Mouse (Mus musculus) heart, embryonic 11.5 days (tissue): ENCODE data around the gene Ctsh. TPM values are rescaled to one million over a fixed set of nuclear protein-coding genes. Genes with fewer than 3 reads are reported as not detected.
"Not testable (repeated sequence)": the region's sequence is repeated elsewhere in the genome, so short reads cannot be mapped to it uniquely, and the experiment has no call there.

Source experiments
- ATAC-seq: fragments of 200-750 bp; cut with Nextera tagmentation; replicated peaks from 2 replicates; pipeline ENCODE4 v1.8.0; 2017; ENCODE audit warnings: moderate library complexity; ENCODE audit not compliant: insufficient number of reproducible peaks, low FRiP score, low TSS enrichment
- H3K27ac ChIP-seq: fragments of 300-500 bp; sonication (generic); 2 replicates; pipeline ENCODE4 v1.5.1; 2014; ENCODE audit warnings: mild to moderate bottlenecking, low read depth, low read length
- H3K27me3 ChIP-seq: fragments of 300-500 bp; sonication (generic); 2 replicates; pipeline ENCODE4 v1.6.1; 2014; ENCODE audit warnings: mild to moderate bottlenecking, low read length, mixed read lengths; ENCODE audit not compliant: control insufficient read depth, insufficient read depth
- H3K36me3 ChIP-seq: fragments of 300-500 bp; sonication (generic); 2 replicates; pipeline ENCODE4 v1.6.1; 2014; ENCODE audit warnings: mild to moderate bottlenecking, low read length, moderate library complexity, mixed read lengths; ENCODE audit not compliant: control insufficient read depth, insufficient read depth
- H3K4me1 ChIP-seq: fragments of 300-500 bp; sonication (generic); 2 replicates; pipeline ENCODE4 v1.6.1; 2014; ENCODE audit warnings: low read length; ENCODE audit not compliant: control insufficient read depth, insufficient read depth
- H3K4me2 ChIP-seq: fragments of 300-500 bp; sonication (generic); 2 replicates; pipeline ENCODE4 v1.6.1; 2014; ENCODE audit warnings: mild to moderate bottlenecking, moderate library complexity
- H3K4me3 ChIP-seq: fragments of 300-500 bp; sonication (generic); 2 replicates; pipeline ENCODE4 v1.5.1; 2014; ENCODE audit warnings: low read depth, low read length
- H3K9ac ChIP-seq: fragments of 300-500 bp; sonication (generic); 2 replicates; pipeline ENCODE4 v1.6.1; 2014; ENCODE audit warnings: mild to moderate bottlenecking, low read depth, low read length, moderate library complexity
- H3K9me3 ChIP-seq: fragments of 300-500 bp; sonication (generic); replicated peaks from 2 replicates; pipeline ENCODE4 v1.6.1; 2016; ENCODE audit warnings: low read length; ENCODE audit not compliant: control insufficient read depth
- WGBS: fragments of 180-500 bp; shearing (Covaris S2); extraction: QIAGEN DNeasy Blood & Tissue Kit; methylation state at CpG from one replicate; pipeline ENCODE4 v1.1.7; 2014; ENCODE audit not compliant: insufficient replicate concordance; 5-methylcytosine and 5-hydroxymethylcytosine counted together
- polyA plus RNA-seq: library from polyadenylated mRNA; unstranded; fragments of >200 nt; fragmentation: Nextera tagmentation; extraction: Ambion mirVana; gene quantifications from 2 replicates; pipeline ENCODE4 v1.2.1, GENCODE M21; 2014

The Ctsh gene
- polyA plus RNA-seq, 1 experiment from 2014 or later = 28.8 TPM

- Histone ChIP-seq H3K4me1 (no peaks in the 10 kb centered on the region), H3K4me3 (no peak overlapping the region), H3K9me3 (no peaks in the 10 kb centered on the region), H3K27me3 (no peaks in the 10 kb centered on the region), H3K36me3 (no peaks in the 10 kb centered on the region), H3K4me2 (no peak overlapping the region), H3K27ac (no peak overlapping the region), H3K9ac (no peak overlapping the region)
- no peak for ATAC-seq
- WGBS = 88% methylated on average over 6 of the region's 6 CpGs
Observed at GRCm38 (mm10) chr9:90027709-90028108, 26.2 kb upstream of the Ctsh start.

- H3K36me3 ChIP-seq = no peaks in the 10 kb centered on the region
- H3K4me1 ChIP-seq = no peaks in the 10 kb centered on the region
- no peaks in the 10 kb centered on the region for H3K27me3 ChIP-seq
- H3K27ac ChIP-seq = no peak overlapping the region
- no peak overlapping the region for H3K9ac ChIP-seq
- 63% methylated on average over 4 of the region's 4 CpGs for WGBS
- H3K4me3 ChIP-seq = no peak overlapping the region
- H3K4me2 ChIP-seq = no peak overlapping the region
- H3K9me3 ChIP-seq = no peaks in the 10 kb centered on the region
- ATAC-seq = no peak
Observed at GRCm38 (mm10) chr9:90033922-90034321, 20.0 kb upstream of the Ctsh start.

GRCm38 (mm10) chr9:90035168-90035567 lies 18.8 kb upstream of the Ctsh start:
- H3K4me2 ChIP-seq = no peak overlapping the region
- H3K4me3 ChIP-seq = no peak overlapping the region
- no peak for ATAC-seq
- no peaks in the 10 kb centered on the region for H3K4me1 ChIP-seq
- H3K36me3 ChIP-seq = no peaks in the 10 kb centered on the region
- no peaks in the 10 kb centered on the region for H3K9me3 ChIP-seq
- WGBS = 68% methylated on average over 2 of the region's 2 CpGs
- H3K27ac ChIP-seq = no peak overlapping the region
- H3K9ac ChIP-seq = no peak overlapping the region
- no peaks in the 10 kb centered on the region for H3K27me3 ChIP-seq

- H3K4me2 ChIP-seq = no peak overlapping the region
- 71% methylated on average over 3 of the region's 3 CpGs for WGBS
- no peaks in the 10 kb centered on the region for H3K36me3 ChIP-seq
- no peaks in the 10 kb centered on the region for H3K4me1 ChIP-seq
- H3K27me3 ChIP-seq = no peaks in the 10 kb centered on the region
- no peak for ATAC-seq
- H3K4me3 ChIP-seq = no peak overlapping the region
- no peak overlapping the region for H3K27ac ChIP-seq
- H3K9me3 ChIP-seq = no peaks in the 10 kb centered on the region
- H3K9ac ChIP-seq = no peak overlapping the region
Observed at GRCm38 (mm10) chr9:90035794-90036193, 18.2 kb upstream of the Ctsh start.

GRCm38 (mm10) chr9:90036313-90036712 lies 17.6 kb upstream of the Ctsh start:
- H3K4me1 ChIP-seq = no peaks in the 10 kb centered on the region
- WGBS = 72% methylated on average over 4 of the region's 4 CpGs
- no peak overlapping the region for H3K27ac ChIP-seq
- no peak for ATAC-seq
- no peak overlapping the region for H3K4me2 ChIP-seq
- no peaks in the 10 kb centered on the region for H3K9me3 ChIP-seq
- H3K4me3 ChIP-seq = no peak overlapping the region
- H3K27me3 ChIP-seq = no peaks in the 10 kb centered on the region
- no peak overlapping the region for H3K9ac ChIP-seq
- H3K36me3 ChIP-seq = no peaks in the 10 kb centered on the region

GRCm38 (mm10) chr9:90038535-90038934 lies 15.4 kb upstream of the Ctsh start:
- WGBS = 65% methylated on average over 4 of the region's 4 CpGs
- ATAC-seq = no peak

GRCm38 (mm10) chr9:90040916-90041315 lies 13.0 kb upstream of the Ctsh start:
- Histone ChIP-seq H3K4me2 (no peak overlapping the region), H3K4me3 (no peak overlapping the region), H3K27me3 (no peaks in the 10 kb centered on the region), H3K9me3 (no peaks in the 10 kb centered on the region), H3K27ac (no peak overlapping the region), H3K9ac (no peak overlapping the region), H3K36me3 (no peaks in the 10 kb centered on the region), H3K4me1 (no peaks in the 10 kb centered on the region)
- 51% methylated on average over 2 of the region's 2 CpGs for WGBS
- no peak for ATAC-seq

More at GRCm38 (mm10) chr9:90038535-90038934, 15.4 kb upstream of the Ctsh start:
- Histone ChIP-seq H3K9ac (no peak overlapping the region), H3K4me1 (no peaks in the 10 kb centered on the region), H3K4me2 (no peak overlapping the region), H3K27ac (no peak overlapping the region), H3K9me3 (no peaks in the 10 kb centered on the region), H3K36me3 (no peaks in the 10 kb centered on the region), H3K27me3 (no peaks in the 10 kb centered on the region), H3K4me3 (no peak overlapping the region)

- Histone ChIP-seq H3K4me2 (no peak overlapping the region), H3K9me3 (peaks cover 3% of the 10 kb centered on the region; the same call in 1 of the 2 replicates), H3K9ac (no peak overlapping the region), H3K4me3 (no peak overlapping the region), H3K4me1 (no peaks in the 10 kb centered on the region), H3K27me3 (no peaks in the 10 kb centered on the region), H3K36me3 (no peaks in the 10 kb centered on the region), H3K27ac (no peak overlapping the region)
- 92% methylated on average over 3 of the region's 3 CpGs for WGBS
- no peak for ATAC-seq
Observed at GRCm38 (mm10) chr9:90041556-90041955, 12.4 kb upstream of the Ctsh start.

- not testable (repeated sequence) for H3K9ac ChIP-seq, H3K27me3 ChIP-seq, H3K4me2 ChIP-seq, H3K4me1 ChIP-seq, H3K27ac ChIP-seq, H3K4me3 ChIP-seq, H3K36me3 ChIP-seq, H3K9me3 ChIP-seq, ATAC-seq
- 79% methylated on average over 8 of the region's 8 CpGs for WGBS
Observed at GRCm38 (mm10) chr9:90042906-90043305, 11.0 kb upstream of the Ctsh start.
